Mouse (Mus musculus): ENCODE measurements around the gene Cacna2d2. TPM values are rescaled to one million over a fixed set of nuclear protein-coding genes. Genes with fewer than 3 reads are reported as not detected.

Cacna2d2 gene
- polyA plus RNA-seq, 1 experiment from 2014 or later, result 0.20 TPM

GRCm38 (mm10) chr9:107448805-107449517, 49.5 kb downstream of the Cacna2d2 start:
- WGBS, result 64% methylated on average over 22 of the region's 22 CpGs
- no peaks in the 10 kb centered on the region for H3K9me3 ChIP-seq (replicated peaks)
- peaks cover 27% of the 10 kb centered on the region for H3K4me1 ChIP-seq
- no peak for DNase-seq (ENCODE audit: low spot score)
- peaks cover 63% of the 10 kb centered on the region for H3K27me3 ChIP-seq (ENCODE audit: low read depth, poor library complexity, severe bottlenecking)
- no peak overlapping the region for H3K4me3 ChIP-seq
- no peaks in the 10 kb centered on the region for H3K36me3 ChIP-seq
- no peak overlapping the region for H3K27ac ChIP-seq

DNA sequence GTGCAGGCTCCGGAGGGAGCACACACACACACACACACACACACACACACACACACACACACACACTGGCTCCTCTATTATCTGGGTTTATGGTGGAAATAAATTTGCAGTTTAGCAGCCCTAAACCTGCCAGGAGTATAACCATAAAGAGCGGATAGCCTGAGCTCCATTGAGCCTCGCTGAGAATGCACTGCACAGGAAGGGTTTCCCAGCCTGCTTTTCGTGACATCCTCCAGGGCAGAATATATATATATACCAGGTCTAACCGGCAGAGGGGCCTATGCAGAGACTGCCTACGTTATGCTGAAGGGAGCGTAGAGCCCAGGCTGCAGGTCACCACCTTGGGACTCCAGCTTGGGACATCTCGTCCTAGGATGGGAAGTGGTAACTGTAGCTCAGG, 52.0 kb downstream of the Cacna2d2 start:
- Histone ChIP-seq H3K27me3 (ENCODE audit: low read depth, poor library complexity, severe bottlenecking) (peaks cover 78% of the 10 kb centered on the region), H3K4me1 (peaks cover 12% of the 10 kb centered on the region; the same call in 1 of the 2 replicates)
- WGBS, result 56% methylated on average over 8 of the region's 8 CpGs

DNA sequence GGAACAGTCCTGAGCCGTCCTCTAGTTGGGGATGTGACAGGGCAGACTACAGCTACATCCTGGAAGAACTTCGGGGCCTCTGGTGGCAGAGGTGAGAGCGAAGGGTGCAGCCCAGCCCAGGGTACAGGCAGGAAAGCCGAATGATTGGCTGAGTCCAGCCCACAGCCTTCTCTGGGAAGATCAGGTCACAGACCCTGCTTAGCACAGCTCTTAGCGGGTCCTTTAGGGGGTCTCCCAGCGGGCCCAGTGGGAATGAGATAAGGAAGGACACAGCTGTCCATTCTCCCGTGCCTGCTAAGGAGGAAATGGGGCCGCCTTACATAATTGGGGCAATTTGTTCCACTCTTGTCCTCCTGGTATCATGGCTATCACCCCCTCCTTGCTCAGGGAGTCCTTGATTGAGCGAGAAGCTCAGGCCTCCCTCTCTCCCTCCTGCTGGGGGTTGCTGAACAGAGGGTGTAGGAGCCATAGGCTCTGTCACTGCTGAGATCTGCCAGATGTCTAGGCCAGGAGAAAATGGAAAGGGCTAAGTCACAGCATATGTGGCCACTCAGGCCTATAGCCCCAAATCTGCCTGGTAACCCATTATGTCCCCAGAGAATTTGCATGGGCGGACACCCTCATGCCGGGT, 52.6 kb downstream of the Cacna2d2 start:
- no peak overlapping the region for H3K4me3 ChIP-seq
- no peak overlapping the region for H3K27ac ChIP-seq
- no peaks in the 10 kb centered on the region for H3K36me3 ChIP-seq
- 41% methylated on average over 11 of the region's 11 CpGs for WGBS
- no peak for DNase-seq (ENCODE audit: low spot score)
- H3K27me3 ChIP-seq (ENCODE audit: low read depth, poor library complexity, severe bottlenecking), result peaks cover 84% of the 10 kb centered on the region
- H3K9me3 ChIP-seq (replicated peaks), result no peaks in the 10 kb centered on the region
- peaks cover 12% of the 10 kb centered on the region; the same call in 1 of the 2 replicates for H3K4me1 ChIP-seq

More for the DNA sequence above, 52.0 kb downstream of the Cacna2d2 start:
- DNase-seq (ENCODE audit: low spot score), result no peak
- no peaks in the 10 kb centered on the region for H3K9me3 ChIP-seq (replicated peaks)
- no peak overlapping the region for H3K27ac ChIP-seq
- no peak overlapping the region for H3K4me3 ChIP-seq
- no peaks in the 10 kb centered on the region for H3K36me3 ChIP-seq

GRCm38 (mm10) chr9:107452552-107452951, 53.1 kb downstream of the Cacna2d2 start:
- peaks cover 86% of the 10 kb centered on the region for H3K27me3 ChIP-seq (ENCODE audit: low read depth, poor library complexity, severe bottlenecking)
- WGBS, result 27% methylated on average over 4 of the region's 4 CpGs

GRCm38 (mm10) chr9:107453151-107453550, 53.7 kb downstream of the Cacna2d2 start:
- peaks cover 12% of the 10 kb centered on the region; the same call in 1 of the 2 replicates for H3K4me1 ChIP-seq

More at GRCm38 (mm10) chr9:107452552-107452951, 53.1 kb downstream of the Cacna2d2 start:
- H3K27ac ChIP-seq, result no peak overlapping the region
- no peaks in the 10 kb centered on the region for H3K36me3 ChIP-seq
- H3K4me1 ChIP-seq, result peaks cover 12% of the 10 kb centered on the region; the same call in 1 of the 2 replicates
- H3K4me3 ChIP-seq, result no peak overlapping the region
- no peak for DNase-seq (ENCODE audit: low spot score)
- H3K9me3 ChIP-seq (replicated peaks), result no peaks in the 10 kb centered on the region

DNA sequence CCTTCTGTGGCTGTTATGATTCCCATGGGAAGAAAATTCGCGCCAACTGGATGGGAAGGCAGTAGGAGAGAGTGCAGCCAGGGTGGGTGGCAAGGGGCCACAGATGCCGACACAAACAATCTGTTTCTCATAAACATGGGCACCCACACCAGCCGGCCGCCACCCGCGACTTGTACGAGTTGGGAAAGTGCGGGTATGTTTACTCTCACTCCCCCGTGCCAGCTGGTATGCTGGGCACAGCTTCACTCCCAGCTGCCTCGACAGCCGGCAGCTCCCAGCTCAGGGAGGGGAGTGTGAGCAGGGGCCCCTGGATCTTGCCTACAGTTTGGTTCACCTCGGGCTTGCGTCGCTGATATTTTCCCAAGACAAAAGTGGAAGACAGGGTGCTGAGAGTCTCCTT, 57.3 kb downstream of the Cacna2d2 start:
- H3K9me3 ChIP-seq (replicated peaks), result no peaks in the 10 kb centered on the region
- no peak for DNase-seq (ENCODE audit: low spot score)
- H3K4me1 ChIP-seq, result peaks cover 7% of the 10 kb centered on the region; the same call in 1 of the 2 replicates
- no peak overlapping the region for H3K27ac ChIP-seq
- peaks cover 90% of the 10 kb centered on the region for H3K27me3 ChIP-seq (ENCODE audit: low read depth, poor library complexity, severe bottlenecking)
- no peak overlapping the region for H3K4me3 ChIP-seq
- 77% methylated on average over 15 of the region's 15 CpGs for WGBS
- H3K36me3 ChIP-seq, result no peaks in the 10 kb centered on the region

More at GRCm38 (mm10) chr9:107453151-107453550, 53.7 kb downstream of the Cacna2d2 start:
- Histone ChIP-seq H3K36me3 (no peaks in the 10 kb centered on the region), H3K27me3 (ENCODE audit: low read depth, poor library complexity, severe bottlenecking) (peaks cover 90% of the 10 kb centered on the region), H3K27ac (no peak overlapping the region), H3K4me3 (no peak overlapping the region), H3K9me3 (replicated peaks) (no peaks in the 10 kb centered on the region)
- 91% methylated on average over 8 of the region's 8 CpGs for WGBS
- no peak for DNase-seq (ENCODE audit: low spot score)

DNA sequence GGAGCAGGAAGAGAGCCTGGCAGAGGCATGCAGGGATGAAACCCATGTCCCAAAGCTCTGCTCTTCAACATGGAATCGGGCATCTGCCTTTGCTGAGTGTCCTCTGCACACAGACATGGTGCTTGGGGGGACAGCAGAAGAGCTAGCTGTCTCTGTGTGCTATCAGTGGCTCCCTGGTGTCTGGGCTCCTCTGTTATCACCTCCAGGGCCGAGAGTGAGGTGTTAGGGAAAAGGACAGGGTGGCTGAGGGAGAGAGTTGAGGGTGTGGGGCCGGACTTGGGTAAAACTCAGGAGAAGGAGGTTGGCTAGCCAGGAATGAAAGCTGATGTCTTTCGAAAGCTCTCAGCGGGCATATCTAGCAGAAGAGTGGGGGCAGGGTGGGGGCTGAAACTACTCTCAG, 63.5 kb downstream of the Cacna2d2 start:
- Histone ChIP-seq H3K27me3 (ENCODE audit: low read depth, poor library complexity, severe bottlenecking) (peaks cover 96% of the 10 kb centered on the region), H3K27ac (no peak overlapping the region), H3K9me3 (replicated peaks) (no peaks in the 10 kb centered on the region), H3K36me3 (no peaks in the 10 kb centered on the region), H3K4me3 (no peak overlapping the region), H3K4me1 (peaks cover 16% of the 10 kb centered on the region)
- WGBS, result 64% methylated on average over 5 of the region's 5 CpGs
- no peak for DNase-seq (ENCODE audit: low spot score)

- peak; percentile 94 for DNase-seq (ENCODE audit: low spot score)
- no peak overlapping the region for H3K4me3 ChIP-seq
- H3K36me3 ChIP-seq, result no peaks in the 10 kb centered on the region
- H3K27me3 ChIP-seq (ENCODE audit: low read depth, poor library complexity, severe bottlenecking), result peaks cover 96% of the 10 kb centered on the region
- H3K27ac ChIP-seq, result no peak overlapping the region
- peaks cover 16% of the 10 kb centered on the region for H3K4me1 ChIP-seq
- 16% methylated on average over 7 of the region's 7 CpGs for WGBS
- no peaks in the 10 kb centered on the region for H3K9me3 ChIP-seq (replicated peaks)
These were observed 64.1 kb downstream of the Cacna2d2 start for GRCm38 (mm10) chr9:107463509-107463908.

DNA sequence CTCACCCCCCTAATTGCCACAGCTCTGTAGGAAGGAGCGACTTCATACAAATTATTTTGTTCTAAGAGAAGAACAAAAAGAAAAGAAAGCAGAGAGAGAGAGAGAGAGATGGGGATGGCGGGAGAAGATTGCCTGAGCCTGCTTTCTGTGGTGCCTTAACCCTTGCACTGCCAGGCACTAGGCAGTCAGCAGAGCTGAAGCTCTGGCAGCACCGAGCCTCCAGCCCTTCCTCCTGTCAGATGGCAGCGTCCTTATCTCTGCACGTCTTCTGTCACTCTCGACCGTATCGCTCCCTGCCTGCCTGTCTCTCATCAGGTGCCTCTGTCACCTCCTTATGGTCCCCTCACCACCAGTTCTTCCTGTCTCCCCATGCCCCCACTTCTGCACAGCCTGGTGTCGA, 64.7 kb downstream of the Cacna2d2 start:
- H3K4me3 ChIP-seq, result no peak overlapping the region
- H3K27ac ChIP-seq, result no peak overlapping the region
- peaks cover 19% of the 10 kb centered on the region for H3K4me1 ChIP-seq
- no peaks in the 10 kb centered on the region for H3K36me3 ChIP-seq
- H3K9me3 ChIP-seq (replicated peaks), result no peaks in the 10 kb centered on the region
- no peak for DNase-seq (ENCODE audit: low spot score)
- WGBS, result 37% methylated on average over 9 of the region's 9 CpGs
- H3K27me3 ChIP-seq (ENCODE audit: low read depth, poor library complexity, severe bottlenecking), result peaks cover 96% of the 10 kb centered on the region

DNA sequence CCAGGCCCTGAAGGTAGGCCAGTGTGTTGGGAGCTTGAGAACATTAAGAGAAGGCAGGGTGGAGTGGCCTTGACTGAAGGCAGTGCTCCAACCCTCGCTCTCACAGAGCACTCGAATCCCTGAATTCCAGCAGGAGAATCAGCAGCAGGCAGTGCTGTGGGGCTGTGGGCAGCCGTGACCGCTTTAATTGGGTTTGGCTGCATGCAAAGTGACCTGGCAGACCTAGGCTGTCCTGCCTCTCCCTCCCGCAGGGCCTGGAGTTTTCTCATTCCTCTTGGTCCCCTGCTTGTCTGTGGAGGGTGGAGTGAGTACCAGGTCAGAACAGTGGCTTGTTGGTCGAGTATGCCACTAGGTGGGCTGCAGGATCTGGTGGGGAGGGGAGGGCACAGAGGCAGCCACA, 66.2 kb downstream of the Cacna2d2 start:
- Histone ChIP-seq H3K4me1 (peaks cover 34% of the 10 kb centered on the region), H3K36me3 (no peaks in the 10 kb centered on the region), H3K9me3 (replicated peaks) (no peaks in the 10 kb centered on the region), H3K4me3 (no peak overlapping the region), H3K27ac (no peak overlapping the region), H3K27me3 (ENCODE audit: low read depth, poor library complexity, severe bottlenecking) (peaks cover 99% of the 10 kb centered on the region)
- 34% methylated on average over 6 of the region's 6 CpGs for WGBS
- DNase-seq (ENCODE audit: low spot score), result no peak

- no peaks in the 10 kb centered on the region for H3K9me3 ChIP-seq (replicated peaks)
- no peak overlapping the region for H3K27ac ChIP-seq
- no peaks in the 10 kb centered on the region for H3K36me3 ChIP-seq
- 61% methylated on average over 13 of the region's 13 CpGs for WGBS
- peaks cover 100% of the 10 kb centered on the region for H3K27me3 ChIP-seq (ENCODE audit: low read depth, poor library complexity, severe bottlenecking)
- DNase-seq (ENCODE audit: low spot score), result no peak
- H3K4me1 ChIP-seq, result peaks cover 37% of the 10 kb centered on the region
- H3K4me3 ChIP-seq, result no peak overlapping the region
These were observed 69.9 kb downstream of the Cacna2d2 start for GRCm38 (mm10) chr9:107469213-107469795.

GRCm38 (mm10) chr9:107470427-107470826, 71.0 kb downstream of the Cacna2d2 start:
- H3K27ac ChIP-seq, result 0 out of 2 replicates have a peak overlapping the region, but pooled peaks have one; percentile 11
- peak; percentile 53 for DNase-seq (ENCODE audit: low spot score)
- H3K4me1 ChIP-seq, result peaks cover 33% of the 10 kb centered on the region
- H3K27me3 ChIP-seq (ENCODE audit: low read depth, poor library complexity, severe bottlenecking), result peaks cover 100% of the 10 kb centered on the region
- H3K36me3 ChIP-seq, result no peaks in the 10 kb centered on the region
- no peaks in the 10 kb centered on the region for H3K9me3 ChIP-seq (replicated peaks)
- 0 out of 2 replicates have a peak overlapping the region, but pooled peaks have one; percentile 2 for H3K4me3 ChIP-seq
- WGBS, result 41% methylated on average over 15 of the region's 15 CpGs

GRCm38 (mm10) chr9:107474016-107474415, 74.6 kb downstream of the Cacna2d2 start:
- Histone ChIP-seq H3K36me3 (no peaks in the 10 kb centered on the region), H3K4me3 (no peak overlapping the region), H3K9me3 (replicated peaks) (no peaks in the 10 kb centered on the region), H3K27ac (no peak overlapping the region), H3K27me3 (ENCODE audit: low read depth, poor library complexity, severe bottlenecking) (peaks cover 100% of the 10 kb centered on the region), H3K4me1 (peaks cover 27% of the 10 kb centered on the region)
- 84% methylated on average over 1 of the region's 1 CpGs for whole genome bisulfite sequencing
- no peak for DNase-seq (ENCODE audit: low spot score)

All from limb, embryonic 10.5 days (tissue).